Mouse (Mus musculus) limb, embryonic 11.5 days (tissue): ENCODE measurements around the gene Slc30a7. TPM values are rescaled to one million over a fixed set of nuclear protein-coding genes. Genes with fewer than 3 reads are reported as not detected.

Source experiments
- ATAC-seq: fragments of 200-750 bp; cut with Nextera tagmentation; 2 replicates; pipeline ENCODE4 v1.8.0; 2017; ENCODE audit warnings: low read depth; ENCODE audit not compliant: insufficient number of reproducible peaks, low FRiP score, low TSS enrichment
- DNase-seq: peaks from one replicate; pipeline ENCODE4 v3.0.0-alpha.2; 2015; ENCODE audit warnings: low spot score
- H3K27ac ChIP-seq: fragments of 300-500 bp; sonication (generic); replicated peaks from 2 replicates; pipeline ENCODE4 v1.5.1; 2014; ENCODE audit warnings: low read depth, mild to moderate bottlenecking, low read length
- H3K27me3 ChIP-seq: fragments of 300-500 bp; sonication (generic); 2 replicates; pipeline ENCODE4 v1.6.1; 2014; ENCODE audit warnings: mild to moderate bottlenecking, low read length, mixed read lengths; ENCODE audit not compliant: control insufficient read depth, insufficient read depth
- H3K36me3 ChIP-seq: fragments of 300-500 bp; sonication (generic); 2 replicates; pipeline ENCODE4 v1.6.1; 2014; ENCODE audit warnings: mild to moderate bottlenecking, low read length, moderate library complexity, mixed read lengths; ENCODE audit not compliant: control insufficient read depth, insufficient read depth
- H3K4me1 ChIP-seq: fragments of 300-500 bp; sonication (generic); 2 replicates; pipeline ENCODE4 v1.6.1; 2014; ENCODE audit warnings: low read length, mixed read lengths; ENCODE audit not compliant: control insufficient read depth, insufficient read depth
- H3K4me2 ChIP-seq: fragments of 300-500 bp; sonication (generic); 2 replicates; pipeline ENCODE4 v1.6.1; 2014; ENCODE audit warnings: low read depth, mild to moderate bottlenecking, moderate library complexity; ENCODE audit not compliant: severe bottlenecking
- H3K4me3 ChIP-seq: fragments of 300-500 bp; sonication (generic); 2 replicates; pipeline ENCODE4 v1.5.1; 2014; ENCODE audit warnings: low read depth, low read length
- H3K9ac ChIP-seq: fragments of 300-500 bp; sonication (generic); 2 replicates; pipeline ENCODE4 v1.6.1; 2014; ENCODE audit warnings: mild to moderate bottlenecking, low read length
- H3K9me3 ChIP-seq: fragments of 300-500 bp; sonication (generic); 2 replicates; pipeline ENCODE4 v1.6.1; 2016; ENCODE audit warnings: low read length; ENCODE audit not compliant: control insufficient read depth
- WGBS: fragments of 180-500 bp; shearing (Covaris S2); extraction: QIAGEN DNeasy Blood & Tissue Kit; methylation state at CpG from one replicate; pipeline ENCODE4 v1.1.7; 2014; 5-methylcytosine and 5-hydroxymethylcytosine counted together
- polyA plus RNA-seq: library from polyadenylated mRNA; unstranded; fragments of >200 nt; fragmentation: Nextera tagmentation; extraction: Ambion mirVana; gene quantifications from 2 replicates; pipeline ENCODE4 v1.2.1, GENCODE M21; 2014

Gene Slc30a7
- polyA plus RNA-seq, 1 experiment from 2014 or later: 35.5 TPM

DNA sequence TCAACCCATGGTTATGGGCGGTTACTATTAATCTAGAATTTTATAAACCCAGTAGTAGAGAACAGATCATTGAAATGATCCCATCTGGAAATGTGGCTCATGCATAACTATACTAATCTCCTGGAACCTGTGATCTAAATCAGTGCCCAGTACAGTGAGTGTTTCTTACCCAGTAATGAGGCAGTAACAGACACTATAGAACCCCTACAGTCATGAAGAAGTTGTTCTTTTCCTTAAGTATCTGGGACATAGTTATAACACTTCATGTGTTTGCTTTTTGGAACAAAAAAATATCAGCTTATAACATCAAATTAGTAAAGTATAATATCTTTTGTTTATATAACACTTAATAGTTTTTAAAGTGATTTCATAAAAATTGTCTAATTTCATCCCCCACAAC is 43.6 kb downstream of the Slc30a7 start:
- DNase-seq: no peak
- no peaks in the 10 kb centered on the region; the same call in 1 of the 2 replicates for H3K4me1 ChIP-seq
- H3K9ac ChIP-seq: no peak overlapping the region
- no peak for ATAC-seq
- no peak overlapping the region for H3K4me3 ChIP-seq
- H3K27me3 ChIP-seq: no peaks in the 10 kb centered on the region
- no peaks in the 10 kb centered on the region for H3K9me3 ChIP-seq
- H3K4me2 ChIP-seq: no peak overlapping the region
- WGBS: 96% methylated on average over 1 of the region's 1 CpGs
- H3K27ac ChIP-seq: no peak overlapping the region
- no peaks in the 10 kb centered on the region for H3K36me3 ChIP-seq

DNA sequence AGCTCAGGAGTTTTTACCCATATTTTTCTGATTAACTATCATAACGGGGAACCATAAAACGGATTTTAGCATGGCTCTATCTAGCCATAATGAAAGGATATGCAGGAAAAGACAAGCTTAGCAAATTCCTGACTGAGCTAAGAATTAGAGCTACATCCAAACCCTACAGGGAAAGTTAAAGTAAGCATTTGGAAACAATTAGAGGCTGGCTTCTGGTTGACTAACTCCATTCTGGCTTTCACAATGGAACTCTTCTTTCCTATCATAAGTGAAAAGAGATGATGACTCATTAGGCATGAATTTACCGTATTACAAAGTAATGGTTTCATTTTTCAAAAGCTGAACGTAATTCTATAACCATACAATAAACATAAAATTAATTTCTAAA is 45.2 kb downstream of the Slc30a7 start:
- Histone ChIP-seq H3K4me2 (no peak overlapping the region), H3K36me3 (no peaks in the 10 kb centered on the region), H3K9ac (no peak overlapping the region), H3K4me3 (no peak overlapping the region), H3K4me1 (no peaks in the 10 kb centered on the region; the same call in 1 of the 2 replicates), H3K27me3 (no peaks in the 10 kb centered on the region), H3K9me3 (no peaks in the 10 kb centered on the region), H3K27ac (peak overlapping the region; percentile 56; the same call in 1 of the 2 replicates)
- DNase-seq: no peak
- no peak for ATAC-seq
- 58% methylated on average over 4 of the region's 4 CpGs for WGBS

DNA sequence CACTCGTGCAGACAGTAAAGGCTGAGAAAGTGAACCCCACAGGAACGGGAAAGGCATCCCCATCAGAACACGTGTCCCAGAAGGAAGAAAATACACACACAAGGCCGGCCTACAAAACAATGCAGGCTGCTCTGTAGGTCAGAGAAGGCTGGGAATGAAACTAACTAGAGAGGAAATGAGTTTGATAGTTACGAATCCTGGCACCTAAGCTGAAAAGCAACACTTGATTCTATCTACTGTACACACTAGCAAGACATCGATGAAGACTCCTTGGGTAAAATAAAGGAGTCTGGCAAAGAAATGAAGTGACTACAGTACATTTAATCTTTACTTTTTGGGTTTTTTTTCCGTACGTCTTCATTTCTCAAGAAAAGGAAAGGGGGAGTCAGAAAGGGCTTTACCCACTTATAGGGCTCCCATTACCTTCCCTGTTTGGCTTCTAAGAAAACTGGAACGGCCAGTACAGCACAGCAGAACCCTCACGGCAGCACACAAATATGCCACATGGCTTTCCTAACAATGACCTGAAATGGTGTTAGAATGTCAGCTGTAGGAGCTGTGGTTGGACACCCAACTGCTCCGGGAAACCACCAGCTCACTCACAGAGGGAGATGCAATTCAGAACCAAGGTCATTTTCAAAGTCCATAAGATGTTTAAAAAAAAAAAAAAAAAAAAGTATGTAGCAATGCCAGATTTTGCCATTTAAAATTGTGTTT is 45.7 kb downstream of the Slc30a7 start:
- Histone ChIP-seq H3K4me3 (no peak overlapping the region), H3K36me3 (no peaks in the 10 kb centered on the region), H3K4me1 (no peaks in the 10 kb centered on the region; the same call in 1 of the 2 replicates), H3K27me3 (no peaks in the 10 kb centered on the region), H3K9me3 (no peaks in the 10 kb centered on the region), H3K4me2 (no peak overlapping the region), H3K27ac (peak overlapping the region; percentile 56), H3K9ac (no peak overlapping the region)
- ATAC-seq: peak; percentile 60; the same call in 1 of the 2 replicates
- 72% methylated on average over 11 of the region's 11 CpGs for WGBS
- DNase-seq: peak; percentile 25

DNA sequence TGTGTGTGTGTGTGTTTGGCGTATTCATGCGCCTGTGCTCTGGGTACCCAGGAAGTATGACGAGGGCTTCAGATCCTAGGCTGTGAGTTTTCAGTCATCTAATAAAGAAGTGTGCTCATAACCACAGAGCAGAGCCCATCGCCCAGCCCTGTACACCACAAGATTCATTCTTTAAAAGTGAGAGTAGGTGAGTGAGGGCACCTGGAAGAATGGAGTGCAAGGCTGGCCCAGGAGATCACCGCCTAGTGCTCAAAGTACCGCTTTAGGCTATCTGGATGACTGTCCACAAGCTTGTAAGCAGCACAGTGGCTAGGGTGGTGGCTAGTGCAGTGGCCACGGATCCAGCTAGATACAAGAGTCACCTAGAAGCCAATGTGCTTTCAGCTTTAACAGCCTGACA is 50.0 kb downstream of the Slc30a7 start:
- ATAC-seq: no peak
- Histone ChIP-seq H3K9ac (no peak overlapping the region), H3K4me3 (no peak overlapping the region), H3K4me2 (no peak overlapping the region), H3K27me3 (no peaks in the 10 kb centered on the region), H3K4me1 (no peaks in the 10 kb centered on the region; the same call in 1 of the 2 replicates), H3K27ac (no peak overlapping the region), H3K36me3 (peaks cover 5% of the 10 kb centered on the region), H3K9me3 (no peaks in the 10 kb centered on the region)
- DNase-seq: no peak
- 93% methylated on average over 7 of the region's 7 CpGs for WGBS

DNA sequence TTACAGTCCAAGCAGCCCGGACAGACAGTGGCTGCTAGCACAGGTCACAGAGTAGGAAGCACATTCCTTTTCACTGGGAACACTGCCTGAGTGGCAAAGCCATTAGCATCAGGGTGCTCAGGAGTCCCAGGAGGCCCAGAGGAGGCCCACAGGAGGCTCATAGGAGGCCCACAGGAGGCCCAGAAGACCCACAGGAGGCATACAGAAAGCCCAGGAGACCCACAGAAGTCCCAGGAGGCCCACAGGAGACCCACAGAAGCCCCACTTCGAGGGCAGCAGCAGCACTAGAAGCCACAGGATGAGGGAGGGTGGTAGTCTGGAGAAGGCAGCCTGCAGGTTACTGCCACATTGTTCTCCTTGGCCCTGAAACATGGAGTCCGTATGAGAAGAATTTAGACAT is 54.1 kb downstream of the Slc30a7 start:
- Histone ChIP-seq H3K4me2 (no peak overlapping the region), H3K27ac (no peak overlapping the region), H3K9me3 (no peaks in the 10 kb centered on the region), H3K27me3 (no peaks in the 10 kb centered on the region), H3K9ac (no peak overlapping the region), H3K36me3 (peaks cover 8% of the 10 kb centered on the region), H3K4me1 (no peaks in the 10 kb centered on the region), H3K4me3 (no peak overlapping the region)
- WGBS: 71% methylated on average over 3 of the region's 3 CpGs
- DNase-seq (no peak), ATAC-seq (no peak)

DNA sequence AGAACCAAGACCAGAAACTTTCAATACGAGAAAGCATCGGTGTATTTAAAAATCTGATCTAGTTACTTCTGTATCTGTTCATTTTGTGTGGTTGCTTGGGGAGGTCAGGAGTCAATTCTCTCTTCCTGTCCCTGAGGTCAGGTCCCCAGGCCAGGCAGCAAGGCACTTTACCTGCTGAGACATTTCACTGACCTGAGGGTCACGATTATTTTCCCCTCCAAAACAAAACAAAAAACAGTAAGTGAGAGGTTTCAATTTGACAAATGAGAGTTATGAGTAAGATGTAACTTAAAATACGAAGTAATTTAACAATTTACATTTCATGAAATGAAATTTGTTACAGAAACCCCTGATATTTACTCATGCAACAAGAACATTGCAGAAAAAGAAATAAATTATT is 54.9 kb downstream of the Slc30a7 start:
- no peak overlapping the region for H3K9ac ChIP-seq
- DNase-seq (no peak), ATAC-seq (no peak)
- peaks cover 8% of the 10 kb centered on the region for H3K36me3 ChIP-seq
- H3K27ac ChIP-seq: no peak overlapping the region
- H3K27me3 ChIP-seq: no peaks in the 10 kb centered on the region
- WGBS: 89% methylated on average over 4 of the region's 4 CpGs
- H3K9me3 ChIP-seq: no peaks in the 10 kb centered on the region
- no peak overlapping the region for H3K4me3 ChIP-seq
- no peak overlapping the region for H3K4me2 ChIP-seq
- no peaks in the 10 kb centered on the region for H3K4me1 ChIP-seq

DNA sequence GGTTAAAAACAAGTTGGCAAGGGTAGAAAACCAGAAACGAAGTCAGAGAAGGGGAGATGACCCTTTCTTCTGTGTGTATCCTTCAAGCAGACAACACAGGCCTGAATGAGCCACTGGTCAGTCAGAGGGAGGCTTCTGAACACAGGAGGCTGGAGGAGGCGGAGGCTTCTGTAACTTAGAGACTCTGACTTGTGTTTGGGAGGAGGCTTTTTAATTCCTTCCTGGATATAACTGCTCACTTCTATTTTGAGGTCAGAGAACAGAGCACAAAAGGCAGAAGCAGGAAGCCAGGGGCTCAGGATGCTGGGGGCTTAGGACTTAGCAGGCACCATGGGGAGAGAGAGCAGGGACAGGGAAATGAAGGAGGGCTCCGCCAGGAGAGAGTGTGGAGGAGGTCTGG is 56.0 kb downstream of the Slc30a7 start:
- no peak for DNase-seq
- H3K4me1 ChIP-seq: no peaks in the 10 kb centered on the region
- no peak overlapping the region for H3K27ac ChIP-seq
- H3K9ac ChIP-seq: no peak overlapping the region
- H3K4me2 ChIP-seq: no peak overlapping the region
- H3K4me3 ChIP-seq: no peak overlapping the region
- no peaks in the 10 kb centered on the region for H3K9me3 ChIP-seq
- peaks cover 8% of the 10 kb centered on the region for H3K36me3 ChIP-seq
- no peaks in the 10 kb centered on the region for H3K27me3 ChIP-seq
- no peak for ATAC-seq
- WGBS: 75% methylated on average over 3 of the region's 3 CpGs

DNA sequence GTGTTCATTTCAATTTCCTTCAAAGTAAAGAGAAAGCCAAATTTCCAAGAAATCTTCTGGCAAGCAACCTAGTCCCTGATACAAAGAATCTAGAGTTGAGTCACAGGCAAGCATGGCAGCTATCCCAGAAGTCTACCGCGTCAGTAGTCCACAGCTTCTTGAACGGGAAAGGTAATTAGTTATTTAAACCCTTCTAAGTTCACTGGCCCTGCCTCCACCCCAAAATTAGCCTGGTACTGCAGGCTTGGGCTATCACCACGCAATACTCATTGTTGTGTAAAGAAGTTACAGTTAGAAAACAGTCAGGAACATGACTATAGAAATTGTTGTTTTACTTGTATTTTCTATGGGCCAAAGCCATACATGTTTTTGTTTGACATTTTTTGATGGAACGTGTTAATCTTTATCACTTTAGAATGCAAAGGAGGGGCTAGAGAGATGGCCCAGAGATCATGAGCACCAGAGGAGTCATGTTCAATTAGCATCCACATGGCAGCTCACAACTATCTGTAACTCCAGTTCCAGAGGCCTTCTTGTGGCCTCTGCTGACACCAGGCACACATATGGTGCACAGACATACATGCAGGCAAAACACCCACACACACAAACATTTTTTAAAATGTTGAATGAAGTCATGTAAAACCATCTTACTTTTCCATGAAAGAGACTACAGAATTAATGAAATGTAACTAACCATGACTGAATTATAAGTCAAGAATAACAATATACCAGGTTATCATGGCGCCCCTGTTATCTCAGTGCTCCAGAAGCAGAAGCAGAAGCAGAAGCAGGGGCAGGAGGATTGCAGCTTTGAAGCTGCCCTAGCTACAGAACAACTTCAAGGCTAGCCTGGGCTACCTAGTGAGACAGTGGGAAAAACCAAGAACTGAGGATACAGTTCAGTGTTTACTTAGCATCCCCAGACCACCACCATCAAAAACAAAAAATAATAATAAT is 57.0 kb downstream of the Slc30a7 start:
- no peak overlapping the region for H3K4me3 ChIP-seq
- ATAC-seq: no peak
- no peaks in the 10 kb centered on the region for H3K27me3 ChIP-seq
- no peak for DNase-seq
- H3K27ac ChIP-seq: no peak overlapping the region
- no peak overlapping the region for H3K9ac ChIP-seq
- H3K4me1 ChIP-seq: no peaks in the 10 kb centered on the region
- H3K9me3 ChIP-seq: no peaks in the 10 kb centered on the region
- WGBS: 92% methylated on average over 6 of the region's 6 CpGs
- peaks cover 9% of the 10 kb centered on the region for H3K36me3 ChIP-seq
- no peak overlapping the region for H3K4me2 ChIP-seq
